14 mouse cellular contexts compared by ENCODE assay signal in genomic region chr13:73886066-73886465, GRCm38 (mm10). TPM values are rescaled to one million over a fixed set of nuclear protein-coding genes. Genes with fewer than 3 reads are reported as not detected.
DNase-seq lines count a peak whose midpoint lies in the region; ATAC-seq and TF ChIP-seq lines count a peak whose summit lies in the region.
"Had no signal": no experiment of that assay in that cellular context is flagged by ENCODE, and none has a peak within 500 bp of the region (broad histone marks: within the 10 kb centered on the region; RNA-seq: fewer than 3 reads in every experiment).

No protein-coding gene starts in this region.

- DNase-seq in gastrocnemius, adult 18-20 months (ENCODE audit: low spot score): peak; percentile 40
- DNase-seq in gastrocnemius, postnatal 25 days: no peak
- DNase-seq in liver, adult 2 months (ENCODE audit: extremely low read depth, low read depth, low spot score): peak; percentile 48
- DNase-seq in MN1 (ENCODE audit: low spot score): peak; percentile 41
- DNase-seq in gonadal fat pad, adult 2 months (ENCODE audit: low read depth): peak; percentile 23
- no peak for DNase-seq in frontal cortex, adult 2 months (ENCODE audit: extremely low spot score in 1 of 2, low spot score in 1 of 2)
- DNase-seq in right cerebral cortex, postnatal 4 days: no peak
- DNase-seq: cerebellum, postnatal 36 days; spleen, adult 18-20 months; thymus, adult 2 months had no signal

- H3K27me3 ChIP-seq in liver, adult 2 months (ENCODE audit: control insufficient read depth, insufficient read depth, low read length): no peaks in the 10 kb centered on the region
- no peaks in the 10 kb centered on the region for H3K27me3 ChIP-seq in liver, embryonic 12.5 days (replicated peaks)

- no peak overlapping the region for H3K4me2 ChIP-seq in liver, embryonic 12.5 days

- H3K9me3 ChIP-seq in liver, embryonic 12.5 days (replicated peaks): no peaks in the 10 kb centered on the region

- TF ChIP-seq POLR2A in liver, adult 2 months (IDR thresholded peaks at IDR 0.05; ENCODE audit: extremely low read depth, insufficient read depth, low read length): no peak

- H3K4me3 ChIP-seq in liver, adult 2 months (ENCODE audit: insufficient read depth, low read depth, low read length): no peak overlapping the region
- H3K4me3 ChIP-seq in liver, embryonic 12.5 days: no peak overlapping the region
- H3K4me3 ChIP-seq: erythroblast, embryonic 14.5 days; myocyte had no signal

- no peak overlapping the region for H3K9ac ChIP-seq in liver, adult 2 months (ENCODE audit: low read depth, low read length)
- H3K9ac ChIP-seq in liver, embryonic 12.5 days: no peak overlapping the region

- no peaks in the 10 kb centered on the region for H3K79me2 ChIP-seq in liver, adult 2 months (ENCODE audit: control insufficient read depth, insufficient read depth, low read length)

- H3K27ac ChIP-seq in liver, adult 2 months (replicated peaks; ENCODE audit: insufficient read depth, low read depth, low read length): no peak overlapping the region
- no peak overlapping the region for H3K27ac ChIP-seq in liver, embryonic 12.5 days
- H3K27ac ChIP-seq: kidney, postnatal 0 days had no signal

- WGBS in liver, adult 2 months: 15% methylated on average over 4 of the region's 4 CpGs
- WGBS in liver, embryonic 12.5 days (ENCODE audit: insufficient replicate concordance): 58% methylated on average over 4 of the region's 4 CpGs

- H3K4me1 ChIP-seq in liver, adult 2 months (ENCODE audit: control insufficient read depth, insufficient read depth, low read length): no peaks in the 10 kb centered on the region
- H3K4me1 ChIP-seq in liver, embryonic 12.5 days: no peaks in the 10 kb centered on the region

- no peak for ATAC-seq in liver, embryonic 12.5 days

- H3K36me3 ChIP-seq in liver, adult 2 months (ENCODE audit: control insufficient read depth, insufficient read depth, low read length): no peaks in the 10 kb centered on the region
- H3K36me3 ChIP-seq in liver, embryonic 12.5 days: no peaks in the 10 kb centered on the region

- no peak for TF ChIP-seq CTCF in liver, adult 2 months (IDR thresholded peaks at IDR 0.05; ENCODE audit: low read depth, low read length)

RNA-seq across cellular contexts. Expression of gene Nkd2, which starts 38.6 kb away (rescaled TPM):
- 1 to 10 TPM in 1 of 2 experiments, under 1 TPM in 1; 0.80 to 1.1 TPM for total RNA-seq in gastrocnemius, adult 18-20 months (2021)
- total RNA-seq in gastrocnemius, postnatal 25 days (2021): 1 to 10 TPM; 1.0 to 2.3 TPM
- 0.09 and 0.34 TPM in 2 replicates for total RNA-seq in liver, adult 2 months (2014; rRNA removed)
- polyA plus RNA-seq in liver, adult 2 months (2012; rRNA removed): 0.34 and 0.83 TPM in 2 replicates
- polyA plus RNA-seq in liver, embryonic 12.5 days (2016; fragmentation: Nextera tagmentation; extraction: Ambion mirVana): 0.21 and 0.42 TPM in 2 replicates
- polyA plus RNA-seq in gonadal fat pad, adult 2 months (2012; rRNA removed): 4.6 and 5.8 TPM in 2 replicates
- polyA plus RNA-seq in frontal cortex, adult 2 months (2012; rRNA removed): 4.7 and 5.7 TPM in 2 replicates
- polyA plus RNA-seq: erythroblast, embryonic 14.5 days had no signal

RNA-seq across cellular contexts. Expression of gene Trip13, which starts 51.5 kb away (rescaled TPM):
- total RNA-seq in gastrocnemius, adult 18-20 months (2021): under 1 TPM; 0.27 to 0.28 TPM
- under 1 TPM in 1 of 2 experiments, not detected in 1; 0.15 TPM for total RNA-seq in gastrocnemius, postnatal 25 days (2021)
- total RNA-seq in liver, adult 2 months (2014; rRNA removed): 0.37 and 1.2 TPM in 2 replicates
- polyA plus RNA-seq in liver, adult 2 months (2012; rRNA removed): 0.20 and 0.24 TPM in 2 replicates
- 37.6 and 38.6 TPM in 2 replicates for polyA plus RNA-seq in liver, embryonic 12.5 days (2016; fragmentation: Nextera tagmentation; extraction: Ambion mirVana)
- 0.38 and 0.56 TPM in 2 replicates for polyA plus RNA-seq in gonadal fat pad, adult 2 months (2012; rRNA removed)
- 0.84 and 1.2 TPM in 2 replicates for polyA plus RNA-seq in frontal cortex, adult 2 months (2012; rRNA removed)

RNA-seq across cellular contexts. Expression of gene Brd9, which starts 51.5 kb away (rescaled TPM):
- 1 to 10 TPM; 8.8 to 9.4 TPM for total RNA-seq in gastrocnemius, adult 18-20 months (2021)
- total RNA-seq in gastrocnemius, postnatal 25 days (2021): 10 to 100 TPM in 1 of 2 experiments, 1 to 10 TPM in 1; 9.6 to 10.7 TPM
- total RNA-seq in liver, adult 2 months (2014; rRNA removed): 8.0 and 8.5 TPM in 2 replicates
- polyA plus RNA-seq in liver, adult 2 months (2012; rRNA removed): 6.0 and 9.1 TPM in 2 replicates
- polyA plus RNA-seq in liver, embryonic 12.5 days (2016; fragmentation: Nextera tagmentation; extraction: Ambion mirVana): 19.9 and 20.2 TPM in 2 replicates
- polyA plus RNA-seq in gonadal fat pad, adult 2 months (2012; rRNA removed): 21.8 and 28.1 TPM in 2 replicates
- polyA plus RNA-seq in frontal cortex, adult 2 months (2012; rRNA removed): 114 and 124 TPM in 2 replicates

Comparison
In these comparisons a context has a peak if more than half of its experiments do, and no peak if none do; other contexts are left out.
1. DNase-seq: peak in gastrocnemius, adult 18-20 months (single experiment), liver, adult 2 months (single experiment), MN1 (single experiment) and gonadal fat pad, adult 2 months (single experiment); none in gastrocnemius, postnatal 25 days (single experiment), frontal cortex, adult 2 months (0 of 2) and right cerebral cortex, postnatal 4 days (single experiment).
2. RNA of gene Trip13, which starts 51.5 kb away (polyA plus RNA-seq): 37.6 to 38.6 TPM in liver, embryonic 12.5 days; 0.84 to 1.2 TPM in frontal cortex, adult 2 months, 0.38 to 0.56 TPM in gonadal fat pad, adult 2 months and 0.20 to 0.24 TPM in liver, adult 2 months; every median in the first group is over 10 times any median in the second.